Mouse (Mus musculus): ENCODE measurements at regions not wholly inside any gene's neighbourhood (a gene's known extent, or its start where the extent isn't known, plus 50 kb on each side); places are given as distances from the start of the nearest gene placed in this dataset.

GRCm38 (mm10) chr13:71138745-71139312 is 297.2 kb upstream of the Adamts16 start:
- no peaks in the 10 kb centered on the region for H3K9me3 ChIP-seq (replicated peaks; ENCODE audit: insufficient read depth, low read length)
- no peak for DNase-seq (ENCODE audit: low read depth, low spot score)
- no peaks in the 10 kb centered on the region for H3K36me3 ChIP-seq (ENCODE audit: control insufficient read depth in 1 of 2, insufficient read depth in 2 of 2, low read length in 2 of 2)
- no peak overlapping the region for H3K27ac ChIP-seq (ENCODE audit: control insufficient read depth, low read depth, low read length)
- no peaks in the 10 kb centered on the region for H3K4me1 ChIP-seq (ENCODE audit: control insufficient read depth in 1 of 2, insufficient read depth in 2 of 2, low read length in 2 of 2)
- TF ChIP-seq ZNF384 (IDR thresholded peaks at IDR 0.05; ENCODE audit: low read depth, low read length) (no peak), HCFC1 (IDR thresholded peaks at IDR 0.05; ENCODE audit: low read depth, low read length) (no peak), RCOR1 (IDR thresholded peaks at IDR 0.05; ENCODE audit: low read depth, low read length) (no peak), TBP (IDR thresholded peaks at IDR 0.05; ENCODE audit: low read depth, low read length) (no peak), EP300 (IDR thresholded peaks at IDR 0.05; ENCODE audit: low read depth in 1 of 2, low read length in 2 of 2) (no peak), E2F4 (IDR thresholded peaks at IDR 0.05; ENCODE audit: borderline replicate concordance, low read depth, low read length) (no peak), UBTF (IDR thresholded peaks at IDR 0.05; ENCODE audit: borderline replicate concordance, insufficient read depth, low read depth, low read length) (no peak), ELF1 (IDR thresholded peaks at IDR 0.05; ENCODE audit: low read depth, low read length) (no peak)
- H3K27me3 ChIP-seq (ENCODE audit: control insufficient read depth in 1 of 2, insufficient read depth in 2 of 2, low read length in 2 of 2) = no peaks in the 10 kb centered on the region
- no peak overlapping the region for H3K4me3 ChIP-seq (ENCODE audit: control insufficient read depth in 1 of 2, insufficient read depth in 1 of 2, low read depth in 2 of 2, low read length in 2 of 2)
- no peaks in the 10 kb centered on the region for H3K79me2 ChIP-seq (ENCODE audit: control insufficient read depth, insufficient read depth, low read length, poor library complexity)
- H3K9ac ChIP-seq (ENCODE audit: control insufficient read depth, low read depth, low read length, poor library complexity, severe bottlenecking) = no peak overlapping the region

- no peaks in the 10 kb centered on the region for H3K27me3 ChIP-seq (ENCODE audit: control insufficient read depth in 1 of 2, insufficient read depth in 2 of 2, low read length in 2 of 2)
- H3K79me2 ChIP-seq (ENCODE audit: control insufficient read depth, insufficient read depth, low read length, poor library complexity) = no peaks in the 10 kb centered on the region
Observed at GRCm38 (mm10) chr13:71135940-71136632, 294.5 kb upstream of the Adamts16 start.

GRCm38 (mm10) chr13:71121484-71121883 is 279.9 kb upstream of the Adamts16 start:
- Histone ChIP-seq H3K4me1 (ENCODE audit: control insufficient read depth in 1 of 2, insufficient read depth in 2 of 2, low read length in 2 of 2) (no peaks in the 10 kb centered on the region), H3K9me3 (replicated peaks; ENCODE audit: insufficient read depth, low read length) (no peaks in the 10 kb centered on the region), H3K4me3 (ENCODE audit: control insufficient read depth in 1 of 2, insufficient read depth in 1 of 2, low read depth in 2 of 2, low read length in 2 of 2) (no peak overlapping the region), H3K36me3 (ENCODE audit: control insufficient read depth in 1 of 2, insufficient read depth in 2 of 2, low read length in 2 of 2) (no peaks in the 10 kb centered on the region), H3K9ac (ENCODE audit: control insufficient read depth, low read depth, low read length, poor library complexity, severe bottlenecking) (no peak overlapping the region), H3K79me2 (ENCODE audit: control insufficient read depth, insufficient read depth, low read length, poor library complexity) (no peaks in the 10 kb centered on the region), H3K27ac (ENCODE audit: control insufficient read depth, low read depth, low read length) (no peak overlapping the region), H3K27me3 (ENCODE audit: control insufficient read depth in 1 of 2, insufficient read depth in 2 of 2, low read length in 2 of 2) (no peaks in the 10 kb centered on the region)
- no peak for DNase-seq (ENCODE audit: low read depth, low spot score)
- TF ChIP-seq GATA1 (IDR thresholded peaks at IDR 0.05; ENCODE audit: low read depth, low read length) (no peak), MAX (IDR thresholded peaks at IDR 0.05; ENCODE audit: low read length) (no peak), GABPA (IDR thresholded peaks at IDR 0.05; ENCODE audit: low read depth, low read length) (no peak), MXI1 (IDR thresholded peaks at IDR 0.05; ENCODE audit: low read depth, low read length) (no peak), KAT2A (conservative IDR thresholded peaks at IDR 0.05; ENCODE audit: low read depth, low read length) (no peak), BHLHE40 (IDR thresholded peaks at IDR 0.05; ENCODE audit: borderline replicate concordance, low read depth, low read length) (no peak), RAD21 (IDR thresholded peaks at IDR 0.05; ENCODE audit: low read depth, low read length) (no peak), MYC (IDR thresholded peaks at IDR 0.05; ENCODE audit: low read depth, low read length) (no peak), RCOR1 (IDR thresholded peaks at IDR 0.05; ENCODE audit: low read depth, low read length) (no peak), POLR2AphosphoS2 (IDR thresholded peaks at IDR 0.05; ENCODE audit: low read length) (no peak), TBP (IDR thresholded peaks at IDR 0.05; ENCODE audit: low read depth, low read length) (no peak), TCF12 (IDR thresholded peaks at IDR 0.05; ENCODE audit: low read depth, low read length) (no peak), ZMIZ1 (IDR thresholded peaks at IDR 0.05; ENCODE audit: low read depth, low read length) (no peak), TAL1 (IDR thresholded peaks at IDR 0.05; ENCODE audit: low read length) (no peak), POLR2AphosphoS5 (IDR thresholded peaks at IDR 0.05; ENCODE audit: borderline replicate concordance, low read depth, low read length) (no peak), MAFK (IDR thresholded peaks at IDR 0.05; ENCODE audit: borderline replicate concordance, low read depth, low read length) (no peak), ZC3H11A (IDR thresholded peaks at IDR 0.05; ENCODE audit: low read depth, low read length) (no peak), ZKSCAN1 (IDR thresholded peaks at IDR 0.05; ENCODE audit: low read depth, low read length) (no peak)

More at GRCm38 (mm10) chr13:71135940-71136632, 294.5 kb upstream of the Adamts16 start:
- H3K4me1 ChIP-seq (ENCODE audit: control insufficient read depth in 1 of 2, insufficient read depth in 2 of 2, low read length in 2 of 2) = no peaks in the 10 kb centered on the region
- TF ChIP-seq CHD1 (IDR thresholded peaks at IDR 0.05; ENCODE audit: low read depth, low read length) (no peak), ETS1 (IDR thresholded peaks at IDR 0.05; ENCODE audit: low read depth, low read length) (no peak), KAT2A (conservative IDR thresholded peaks at IDR 0.05; ENCODE audit: low read depth, low read length) (no peak)
- no peak overlapping the region for H3K4me3 ChIP-seq (ENCODE audit: control insufficient read depth in 1 of 2, insufficient read depth in 1 of 2, low read depth in 2 of 2, low read length in 2 of 2)
- H3K9me3 ChIP-seq (replicated peaks; ENCODE audit: insufficient read depth, low read length) = no peaks in the 10 kb centered on the region
- H3K36me3 ChIP-seq (ENCODE audit: control insufficient read depth in 1 of 2, insufficient read depth in 2 of 2, low read length in 2 of 2) = no peaks in the 10 kb centered on the region
- H3K9ac ChIP-seq (ENCODE audit: control insufficient read depth, low read depth, low read length, poor library complexity, severe bottlenecking) = no peak overlapping the region
- DNase-seq (ENCODE audit: low read depth, low spot score) = no peak
- no peak overlapping the region for H3K27ac ChIP-seq (ENCODE audit: control insufficient read depth, low read depth, low read length)
